Mouse (Mus musculus): ENCODE measurements at regions not wholly inside any gene's neighbourhood (a gene's known extent, or its start where the extent isn't known, plus 50 kb on each side); places are given as distances from the start of the nearest gene placed in this dataset.
"Not testable (repeated sequence)": the region's sequence is repeated elsewhere in the genome, so short reads cannot be mapped to it uniquely, and the experiment has no call there.

GRCm38 (mm10) chr14:53614341-53614740, 639.6 kb downstream of the Dad1 start:
- Histone ChIP-seq H3K27ac (ENCODE audit: insufficient read depth, low read length) (no peak overlapping the region), H3K4me1 (ENCODE audit: control insufficient read depth, insufficient read depth, low read length) (no peaks in the 10 kb centered on the region), H3K4me3 (ENCODE audit: insufficient read depth, low read length) (no peak overlapping the region)
- no peak for TF ChIP-seq CTCF (IDR thresholded peaks at IDR 0.05; ENCODE audit: extremely low read depth, insufficient read depth, low read length)
- no peak for TF ChIP-seq POLR2A (IDR thresholded peaks at IDR 0.05; ENCODE audit: extremely low read depth, insufficient read depth, low read length)

- not testable (repeated sequence) for H3K27ac ChIP-seq (ENCODE audit: insufficient read depth, low read length); H3K4me1 ChIP-seq (ENCODE audit: control insufficient read depth, insufficient read depth, low read length); H3K4me3 ChIP-seq (ENCODE audit: insufficient read depth, low read length)
These were observed 654.6 kb downstream of the Dad1 start for GRCm38 (mm10) chr14:53599299-53599698.

GRCm38 (mm10) chr14:53597287-53597686, 656.6 kb downstream of the Dad1 start:
- not testable (repeated sequence) for H3K4me1 ChIP-seq (ENCODE audit: control insufficient read depth, insufficient read depth, low read length); H3K4me3 ChIP-seq (ENCODE audit: insufficient read depth, low read length); H3K27ac ChIP-seq (ENCODE audit: insufficient read depth, low read length)

- H3K4me1 ChIP-seq (ENCODE audit: control insufficient read depth, insufficient read depth, low read length); H3K27ac ChIP-seq (ENCODE audit: insufficient read depth, low read length); H3K4me3 ChIP-seq (ENCODE audit: insufficient read depth, low read length): not testable (repeated sequence)
These were observed 663.3 kb downstream of the Dad1 start for GRCm38 (mm10) chr14:53590601-53591000.

GRCm38 (mm10) chr14:53582528-53582927, 671.4 kb downstream of the Dad1 start:
- not testable (repeated sequence) for H3K4me3 ChIP-seq (ENCODE audit: insufficient read depth, low read length); H3K27ac ChIP-seq (ENCODE audit: insufficient read depth, low read length); H3K4me1 ChIP-seq (ENCODE audit: control insufficient read depth, insufficient read depth, low read length)

GRCm38 (mm10) chr14:53581734-53582133, 672.2 kb downstream of the Dad1 start:
- H3K27ac ChIP-seq (ENCODE audit: insufficient read depth, low read length); H3K4me3 ChIP-seq (ENCODE audit: insufficient read depth, low read length); H3K4me1 ChIP-seq (ENCODE audit: control insufficient read depth, insufficient read depth, low read length): not testable (repeated sequence)

- H3K27ac ChIP-seq (ENCODE audit: insufficient read depth, low read length); H3K4me1 ChIP-seq (ENCODE audit: control insufficient read depth, insufficient read depth, low read length); H3K4me3 ChIP-seq (ENCODE audit: insufficient read depth, low read length): not testable (repeated sequence)
These were observed 677.0 kb downstream of the Dad1 start for GRCm38 (mm10) chr14:53576927-53577326.

- H3K27ac ChIP-seq (ENCODE audit: insufficient read depth, low read length); H3K4me1 ChIP-seq (ENCODE audit: control insufficient read depth, insufficient read depth, low read length); H3K4me3 ChIP-seq (ENCODE audit: insufficient read depth, low read length): not testable (repeated sequence)
These were observed 681.2 kb downstream of the Dad1 start for GRCm38 (mm10) chr14:53572701-53573100.

- TF ChIP-seq POLR2A (IDR thresholded peaks at IDR 0.05; ENCODE audit: extremely low read depth, insufficient read depth, low read length) (no peak), CTCF (IDR thresholded peaks at IDR 0.05; ENCODE audit: extremely low read depth, insufficient read depth, low read length) (no peak)
These were observed 691.3 kb downstream of the Dad1 start for GRCm38 (mm10) chr14:53562606-53563005.

GRCm38 (mm10) chr14:53560146-53560545, 693.8 kb downstream of the Dad1 start:
- H3K4me3 ChIP-seq (ENCODE audit: insufficient read depth, low read length); H3K27ac ChIP-seq (ENCODE audit: insufficient read depth, low read length); H3K4me1 ChIP-seq (ENCODE audit: control insufficient read depth, insufficient read depth, low read length): not testable (repeated sequence)

More at GRCm38 (mm10) chr14:53562606-53563005, 691.3 kb downstream of the Dad1 start:
- no peak overlapping the region for H3K4me3 ChIP-seq (ENCODE audit: insufficient read depth, low read length)
- H3K4me1 ChIP-seq (ENCODE audit: control insufficient read depth, insufficient read depth, low read length): no peaks in the 10 kb centered on the region
- H3K27ac ChIP-seq (ENCODE audit: insufficient read depth, low read length): no peak overlapping the region

- H3K27ac ChIP-seq (ENCODE audit: insufficient read depth, low read length); H3K4me1 ChIP-seq (ENCODE audit: control insufficient read depth, insufficient read depth, low read length); H3K4me3 ChIP-seq (ENCODE audit: insufficient read depth, low read length): not testable (repeated sequence)
These were observed 694.5 kb downstream of the Dad1 start for GRCm38 (mm10) chr14:53559386-53559920.

- H3K27ac ChIP-seq (ENCODE audit: insufficient read depth, low read length): no peak overlapping the region
- no peak overlapping the region for H3K4me3 ChIP-seq (ENCODE audit: insufficient read depth, low read length)
- H3K4me1 ChIP-seq (ENCODE audit: control insufficient read depth, insufficient read depth, low read length): no peaks in the 10 kb centered on the region
- TF ChIP-seq POLR2A (IDR thresholded peaks at IDR 0.05; ENCODE audit: extremely low read depth, insufficient read depth, low read length): no peak
- no peak for TF ChIP-seq CTCF (IDR thresholded peaks at IDR 0.05; ENCODE audit: extremely low read depth, insufficient read depth, low read length)
These were observed 700.1 kb downstream of the Dad1 start for GRCm38 (mm10) chr14:53553771-53554170.

- not testable (repeated sequence) for H3K27ac ChIP-seq (ENCODE audit: insufficient read depth, low read length); H3K4me1 ChIP-seq (ENCODE audit: control insufficient read depth, insufficient read depth, low read length); H3K4me3 ChIP-seq (ENCODE audit: insufficient read depth, low read length)
These were observed 706.5 kb downstream of the Dad1 start for GRCm38 (mm10) chr14:53547365-53547764.
